In genomic region chr15:89249063-89249462, GRCm38 (mm10) we compare ENCODE assay signal across 17 mouse cellular contexts.
"Had no signal": no experiment of that assay in that cellular context is flagged by ENCODE, and none has a peak within 500 bp of the region (broad histone marks: within the 10 kb centered on the region; RNA-seq: fewer than 3 reads in every experiment).

No protein-coding gene starts in this region.

- DNase-seq: left cerebral cortex, postnatal 4 days; liver; liver, embryonic 13.5 days; liver, postnatal 0 days; lung, adult 18-20 months; lung, adult 2 months; lung, embryonic 14.5 days; lung, postnatal 10 days; lung, postnatal 14 days; lung, postnatal 36 days; lung, postnatal 4 days; midbrain, embryonic 14.5 days had no signal

- ATAC-seq: liver, embryonic 12.5 days; liver, postnatal 0 days; lung, postnatal 0 days; midbrain, embryonic 13.5 days; midbrain, embryonic 15.5 days; midbrain, embryonic 16.5 days had no signal
